Mouse (Mus musculus): Measurements from ENCODE around the gene Gm5800. TPM values are rescaled to one million over a fixed set of nuclear protein-coding genes. Genes with fewer than 3 reads are reported as not detected.

The Gm5800 gene
- total RNA-seq (2023): not detected

GRCm38 (mm10) chr14:51717083-51717482 lies at the start of gene Gm5800:
Gene Gm5800, minus strand, starts transcription at chr14:51717183.

GRCm38 (mm10) chr14:51695368-51695767 lies 21.6 kb downstream of the Gm5800 start, which contains the start of gene Gm17079:
Gene Gm17079, minus strand, starts transcription at chr14:51695468.

Other genes with a start within 250 kb of the Gm5800 start
- not detected for gene Gm5622, start 164.4 kb downstream of the Gm5800 start, total RNA-seq (2023)
- gene Gm17175, start 143.1 kb downstream of the Gm5800 start, total RNA-seq (2023): not detected
- not detected for gene Gm17174, start 125.0 kb downstream of the Gm5800 start, total RNA-seq (2023)
- gene Gm17078, start 105.9 kb downstream of the Gm5800 start, total RNA-seq (2023): not detected
- not detected for gene Gm4181, start 81.5 kb downstream of the Gm5800 start, total RNA-seq (2023)
- not detected for gene Gm17079, start 21.7 kb downstream of the Gm5800 start, total RNA-seq (2023)
- gene Ang4, start 56.4 kb upstream of the Gm5800 start, total RNA-seq (2023): not detected
- gene AY358078, start 82.9 kb upstream of the Gm5800 start, total RNA-seq (2023): not detected
- not detected for gene Ear6, start 136.5 kb upstream of the Gm5800 start, total RNA-seq (2023)
- gene Mettl17, start 167.7 kb upstream of the Gm5800 start, total RNA-seq (2023): 10 to 100 TPM; 54.9 to 75.6 TPM
- 1 to 10 TPM in 1 of 2 experiments, under 1 TPM in 1; 0.92 to 1.5 TPM for gene Slc39a2, start 175.7 kb upstream of the Gm5800 start, total RNA-seq (2023)
- gene Ndrg2, start 197.0 kb upstream of the Gm5800 start, total RNA-seq (2023): not detected
- not detected for gene Tppp2, start 201.2 kb upstream of the Gm5800 start, total RNA-seq (2023)
- gene Rnase13, start 205.6 kb upstream of the Gm5800 start, total RNA-seq (2023): not detected

All from B cell, adult 67 days (primary cell).